8 mouse cellular contexts compared by ENCODE assay signal in the genomic region with DNA sequence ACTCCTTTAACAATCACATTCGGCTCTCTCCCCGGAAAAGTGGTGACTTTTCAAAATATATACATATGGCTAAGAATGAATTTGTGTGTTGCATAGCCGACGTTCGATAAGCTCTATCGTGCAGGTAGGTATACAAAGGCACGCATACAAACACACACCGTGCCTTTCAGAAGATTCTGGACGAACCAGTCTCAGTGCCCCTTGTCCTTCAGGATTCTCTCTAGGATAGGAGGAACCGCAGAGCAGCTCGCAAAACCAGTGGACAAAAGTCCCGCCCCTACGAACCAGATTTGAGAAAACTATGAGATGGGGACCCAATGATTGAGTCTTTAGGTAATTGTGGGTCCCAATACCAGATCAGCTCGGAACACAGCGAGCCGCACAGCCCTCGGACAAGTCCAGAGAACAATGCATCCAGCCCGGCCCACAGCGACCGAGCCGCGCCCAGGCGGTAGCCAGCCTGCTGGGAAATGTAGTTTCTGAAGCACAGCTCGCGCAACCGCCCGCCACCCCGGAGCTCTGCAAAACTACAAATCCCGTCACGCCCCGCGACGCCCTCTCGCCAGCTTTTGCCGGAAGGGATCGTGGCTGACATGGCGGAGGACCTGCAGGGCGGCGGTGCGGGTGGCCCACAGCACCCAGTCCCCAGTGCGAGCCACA. TPM values are rescaled to one million over a fixed set of nuclear protein-coding genes. Genes with fewer than 3 reads are reported as not detected.
DNase-seq lines count a peak whose midpoint lies in the region; ATAC-seq and TF ChIP-seq lines count a peak whose summit lies in the region.

A gene (plus strand): TSS at position 565 of the 660 bp plus-strand sequence.

- no peaks in the 10 kb centered on the region for H3K9me3 ChIP-seq in embryonic facial prominence, embryonic 13.5 days
- no peaks in the 10 kb centered on the region; the same call in 1 of the 2 replicates for H3K9me3 ChIP-seq in limb, embryonic 12.5 days
- H3K9me3 ChIP-seq in midbrain, embryonic 15.5 days: no peaks in the 10 kb centered on the region

- peak; percentile 98 for DNase-seq in 3134 (ENCODE audit: extremely low read depth, insufficient read length, low spot score)
- peak; percentile 98 for DNase-seq in adrenal gland, postnatal 36 days
- peak; percentile 96 to 98 for DNase-seq in heart, adult 18-20 months
- DNase-seq in kidney, adult 2 months: peak; percentile 97
- DNase-seq in spleen, adult 2 months (ENCODE audit: low read depth in 1 of 2, low spot score in 2 of 2): peak; percentile 81 to 95

- peak within 1 kb of the TSS; percentile 86 for H3K27ac ChIP-seq in embryonic facial prominence, embryonic 13.5 days
- peak within 1 kb of the TSS; percentile 65 for H3K27ac ChIP-seq in kidney, adult 2 months (ENCODE audit: insufficient read depth, low read depth, low read length)
- H3K27ac ChIP-seq in limb, embryonic 12.5 days: peak within 1 kb of the TSS; percentile 82
- peak within 1 kb of the TSS; percentile 86 for H3K27ac ChIP-seq in midbrain, embryonic 15.5 days
- peak within 1 kb of the TSS; percentile 49 for H3K27ac ChIP-seq in spleen, adult 2 months (ENCODE audit: insufficient read depth, low read length)

- peak; percentile 99 for ATAC-seq in embryonic facial prominence, embryonic 13.5 days (ENCODE audit: insufficient number of reproducible peaks, insufficient read depth, low FRiP score, low TSS enrichment, low read depth)
- ATAC-seq in limb, embryonic 12.5 days (ENCODE audit: insufficient number of reproducible peaks, insufficient read depth, low FRiP score, low TSS enrichment, low read depth): peak; percentile 99
- ATAC-seq in midbrain, embryonic 15.5 days (replicated peaks): peak; percentile 99

- TF ChIP-seq POLR2A in kidney, adult 2 months (IDR thresholded peaks at IDR 0.05; ENCODE audit: low read depth, low read length): peak; percentile 70
- TF ChIP-seq POLR2A in spleen, adult 2 months (IDR thresholded peaks at IDR 0.05; ENCODE audit: low read depth, low read length): peak; percentile 91

- H3K4me3 ChIP-seq in embryonic facial prominence, embryonic 13.5 days: peak within 1 kb of the TSS; percentile 96
- peak within 1 kb of the TSS; percentile 97 for H3K4me3 ChIP-seq in kidney, adult 2 months (ENCODE audit: insufficient read depth, low read depth, low read length)
- H3K4me3 ChIP-seq in limb, embryonic 12.5 days (replicated peaks): peak within 1 kb of the TSS; percentile 94
- peak within 1 kb of the TSS; percentile 79 for H3K4me3 ChIP-seq in midbrain, embryonic 15.5 days
- peak within 1 kb of the TSS; percentile 93 for H3K4me3 ChIP-seq in spleen, adult 2 months (ENCODE audit: extremely low read depth, insufficient read depth, insufficient read length)

- peak within 1 kb of the TSS; percentile 70 for H3K4me2 ChIP-seq in embryonic facial prominence, embryonic 13.5 days
- H3K4me2 ChIP-seq in limb, embryonic 12.5 days: peak within 1 kb of the TSS; percentile 76
- peak within 1 kb of the TSS; percentile 51 for H3K4me2 ChIP-seq in midbrain, embryonic 15.5 days

- peaks cover 16% of the 10 kb centered on the region for H3K4me1 ChIP-seq in embryonic facial prominence, embryonic 13.5 days
- peaks cover 5% of the 10 kb centered on the region; the same call in 1 of the 2 replicates for H3K4me1 ChIP-seq in kidney, adult 2 months (ENCODE audit: control insufficient read depth, insufficient read depth, low read length)
- H3K4me1 ChIP-seq in limb, embryonic 12.5 days (replicated peaks): peaks cover 9% of the 10 kb centered on the region
- H3K4me1 ChIP-seq in midbrain, embryonic 15.5 days: peaks cover 22% of the 10 kb centered on the region
- no peaks in the 10 kb centered on the region; the same call in 1 of the 2 replicates for H3K4me1 ChIP-seq in spleen, adult 2 months (ENCODE audit: control insufficient read depth, insufficient read depth, insufficient read length)

- WGBS in embryonic facial prominence, embryonic 13.5 days: under 1% methylated on average over 41 of the region's 41 CpGs
- WGBS in kidney, adult 2 months: under 1% methylated on average over 41 of the region's 41 CpGs
- 2% methylated on average over 41 of the region's 41 CpGs for WGBS in limb, embryonic 12.5 days
- WGBS in midbrain, embryonic 15.5 days: under 1% methylated on average over 41 of the region's 41 CpGs
- WGBS in spleen, adult 2 months: under 1% methylated on average over 41 of the region's 41 CpGs

- TF ChIP-seq CTCF in kidney, adult 2 months (conservative IDR thresholded peaks at IDR 0.05; ENCODE audit: insufficient read depth, insufficient read length, low read depth, low read length): no peak
- no peak for TF ChIP-seq CTCF in spleen, adult 2 months (IDR thresholded peaks at IDR 0.05; ENCODE audit: extremely low read depth, insufficient read depth, insufficient read length, insufficient replicate concordance)

- no peaks in the 10 kb centered on the region for H3K27me3 ChIP-seq in embryonic facial prominence, embryonic 13.5 days
- no peaks in the 10 kb centered on the region for H3K27me3 ChIP-seq in kidney, adult 2 months (replicated peaks; ENCODE audit: control insufficient read depth, insufficient read depth, low read length)
- H3K27me3 ChIP-seq in limb, embryonic 12.5 days: no peaks in the 10 kb centered on the region
- no peaks in the 10 kb centered on the region for H3K27me3 ChIP-seq in midbrain, embryonic 15.5 days (replicated peaks)
- no peaks in the 10 kb centered on the region for H3K27me3 ChIP-seq in spleen, adult 2 months (ENCODE audit: control insufficient read depth, insufficient read depth, low read length)

- 0 out of 2 replicates have a peak, but pooled peaks cover 3% of the 10 kb centered on the region for H3K36me3 ChIP-seq in embryonic facial prominence, embryonic 13.5 days
- H3K36me3 ChIP-seq in kidney, adult 2 months (ENCODE audit: control insufficient read depth, insufficient read depth, low read length): no peaks in the 10 kb centered on the region
- H3K36me3 ChIP-seq in limb, embryonic 12.5 days: peaks cover 18% of the 10 kb centered on the region; the same call in 1 of the 2 replicates
- H3K36me3 ChIP-seq in midbrain, embryonic 15.5 days (replicated peaks): no peaks in the 10 kb centered on the region
- H3K36me3 ChIP-seq in spleen, adult 2 months (ENCODE audit: control insufficient read depth, insufficient read depth, low read length): no peaks in the 10 kb centered on the region

- H3K9ac ChIP-seq in embryonic facial prominence, embryonic 13.5 days: peak within 1 kb of the TSS; percentile 93
- H3K9ac ChIP-seq in limb, embryonic 12.5 days (replicated peaks): peak within 1 kb of the TSS; percentile 87
- H3K9ac ChIP-seq in midbrain, embryonic 15.5 days: peak within 1 kb of the TSS; percentile 83

RNA-seq across cellular contexts. Expression of the gene that starts here (rescaled TPM):
- 10 to 100 TPM; 18.7 to 21.5 TPM for total RNA-seq in adrenal gland, postnatal 36 days (2021)
- 48.5 and 53.7 TPM in 2 replicates for polyA plus RNA-seq in embryonic facial prominence, embryonic 13.5 days (2015; fragmentation: Nextera tagmentation; extraction: Ambion mirVana)
- total RNA-seq in heart, adult 18-20 months (2021): 10 to 100 TPM; 15.2 to 18.8 TPM
- 8.0 and 10.3 TPM in 2 replicates for polyA plus RNA-seq in kidney, adult 2 months (2012; rRNA removed)
- 57.5 and 58.1 TPM in 2 replicates for polyA plus RNA-seq in limb, embryonic 12.5 days (2016; fragmentation: Nextera tagmentation; extraction: Ambion mirVana)
- polyA plus RNA-seq in midbrain, embryonic 15.5 days (2015; fragmentation: Nextera tagmentation; extraction: Ambion mirVana): 75.1 and 75.3 TPM in 2 replicates
- 11.8 and 12.7 TPM in 2 replicates for polyA plus RNA-seq in spleen, adult 2 months (2012; rRNA removed)

Comparison
In these comparisons a context has a peak if more than half of its experiments do, and no peak if none do; other contexts are left out.
1. Peak in every context shown above with its lines: DNase-seq, ATAC-seq, H3K4me3 ChIP-seq and H3K27ac ChIP-seq.